Mouse (Mus musculus) CH12F3 (cell line): ENCODE measurements around the gene Ruvbl1.

Experiments
- in situ Hi-C: fragments of 300-500 bp; cut with MboI; formaldehyde crosslinking; loops from 2 replicates; pipeline ENCODE4 v1.14.3; 2020; ENCODE audit warnings: low sequenced_read_pairs

Ruvbl1 gene

DNA sequence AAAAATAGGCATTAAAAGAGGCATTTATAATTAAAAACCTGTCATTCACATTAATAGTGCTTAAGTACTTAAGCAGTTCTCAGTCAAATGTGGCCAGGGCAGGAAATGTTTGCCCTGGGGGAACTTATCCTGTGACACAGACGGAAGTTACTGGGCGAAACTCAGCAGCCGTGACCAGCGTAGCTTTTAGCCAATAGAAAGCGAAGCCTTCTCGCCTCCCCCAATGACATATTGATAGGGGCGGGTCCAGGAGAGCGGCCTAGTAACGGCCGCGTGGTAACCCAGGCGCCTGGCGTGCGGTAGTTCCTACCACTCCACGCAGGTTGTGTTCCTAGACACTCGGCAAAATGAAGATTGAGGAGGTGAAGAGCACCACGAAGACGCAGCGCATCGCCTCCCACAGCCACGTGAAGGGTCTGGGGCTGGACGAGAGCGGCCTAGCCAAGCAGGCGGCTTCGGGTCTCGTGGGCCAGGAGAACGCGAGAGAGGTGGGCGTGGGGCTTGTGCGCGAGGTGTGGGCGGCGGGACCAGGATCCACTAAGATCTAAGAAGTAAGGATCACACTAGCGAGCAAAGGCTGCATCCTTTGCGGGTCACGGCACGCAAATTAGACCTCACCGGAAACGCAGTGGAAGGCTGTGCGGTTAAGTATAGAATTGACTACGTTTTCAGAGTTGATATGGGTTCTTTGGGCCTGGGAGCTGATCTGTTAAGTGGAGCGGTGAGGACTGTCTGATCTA is at the start of gene Ruvbl1:
Gene Ruvbl1 (plus strand): TSS at position 229 of the 740 bp plus-strand sequence.
- in situ Hi-C loops = no loop called here

DNA sequence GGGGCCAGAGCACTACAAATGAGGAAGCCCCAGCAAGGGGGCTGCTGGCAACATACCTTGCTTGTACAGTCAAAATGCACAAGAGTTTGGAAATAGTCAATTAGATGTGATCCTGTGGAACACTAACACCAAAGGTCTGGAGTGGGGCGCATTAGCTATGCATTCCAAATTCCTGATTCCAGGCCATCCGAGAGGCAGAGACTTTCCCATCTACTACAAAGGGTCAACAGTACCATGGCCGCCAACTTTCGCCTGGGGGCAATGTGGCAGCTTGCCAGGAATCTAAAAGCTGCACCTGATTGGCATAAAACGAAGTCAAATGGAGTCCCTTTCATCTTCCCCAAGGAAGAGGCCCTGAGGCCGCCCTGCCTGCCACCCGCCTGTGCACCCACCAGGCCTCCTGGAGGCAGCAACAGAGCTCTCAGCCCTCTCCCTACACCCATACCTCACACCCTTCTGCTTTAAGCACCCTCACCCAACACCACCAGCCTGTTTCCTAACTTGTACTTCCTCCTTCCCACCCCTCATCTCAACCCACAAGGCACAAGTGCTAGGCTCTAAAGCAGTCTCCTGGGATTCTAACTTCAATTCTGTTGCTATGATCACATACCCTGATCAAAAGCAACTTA is 49.0 kb upstream of the Ruvbl1 start:
- in situ Hi-C loops = no loop called here

DNA sequence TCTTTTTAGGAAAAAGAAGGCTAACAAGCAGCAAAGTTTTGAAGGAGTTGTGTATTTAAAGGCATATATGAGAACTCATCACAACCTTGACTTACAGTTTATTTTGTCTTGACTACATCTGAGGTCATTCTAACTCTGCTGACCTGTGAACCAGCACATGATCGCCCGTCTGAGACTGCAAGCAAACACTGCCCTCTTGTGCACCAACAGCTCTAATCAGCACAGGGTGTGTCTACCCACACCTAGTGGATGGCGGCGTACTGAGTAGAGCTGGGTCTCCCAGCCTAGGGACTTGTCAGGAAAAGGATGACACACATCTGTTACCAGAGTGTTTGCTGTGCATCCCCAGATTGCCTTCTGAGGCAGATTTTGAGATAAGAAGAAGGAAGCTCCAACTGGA is 34.0 kb upstream of the Ruvbl1 start:
- in situ Hi-C loops = no loop called here

DNA sequence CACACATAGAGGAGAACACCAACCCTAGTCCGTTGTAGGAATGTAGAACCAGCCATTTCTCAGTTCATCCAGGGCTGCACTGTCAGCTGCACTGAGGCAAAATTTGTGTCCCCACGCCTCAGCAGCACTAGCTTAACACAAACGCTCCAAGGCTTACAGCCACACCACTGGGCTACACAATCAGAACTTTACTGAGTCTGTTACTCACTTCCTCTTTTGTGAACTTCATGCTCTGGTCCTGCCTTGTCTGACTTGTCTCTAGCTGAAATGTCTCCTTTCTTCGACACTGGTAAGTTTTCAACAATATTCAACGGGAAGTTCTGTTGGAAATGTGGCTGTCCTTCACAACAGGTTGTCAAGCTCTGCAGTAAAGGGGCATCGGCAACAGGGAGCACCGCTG is 29.6 kb upstream of the Ruvbl1 start:
- in situ Hi-C loops = no loop called here

DNA sequence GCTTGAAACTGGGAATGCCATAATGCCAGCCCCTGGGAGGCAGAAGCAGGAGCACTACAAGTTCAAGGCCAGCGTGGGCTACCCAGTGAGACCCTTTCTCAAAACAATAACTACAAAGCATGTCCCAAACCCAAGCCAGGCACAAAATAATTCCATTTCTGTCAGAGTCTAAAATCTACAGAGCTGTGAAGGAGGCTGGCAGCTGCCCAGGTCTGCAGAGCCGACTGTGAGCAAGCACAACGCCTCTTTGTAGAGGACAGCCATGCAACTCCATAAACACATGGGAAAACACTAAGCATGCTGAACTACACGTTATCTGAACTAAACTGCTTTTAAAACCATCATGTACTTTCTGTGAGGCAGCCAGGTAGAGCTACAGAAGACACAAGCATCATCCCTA is 26.2 kb upstream of the Ruvbl1 start:
- in situ Hi-C loops = no loop called here

DNA sequence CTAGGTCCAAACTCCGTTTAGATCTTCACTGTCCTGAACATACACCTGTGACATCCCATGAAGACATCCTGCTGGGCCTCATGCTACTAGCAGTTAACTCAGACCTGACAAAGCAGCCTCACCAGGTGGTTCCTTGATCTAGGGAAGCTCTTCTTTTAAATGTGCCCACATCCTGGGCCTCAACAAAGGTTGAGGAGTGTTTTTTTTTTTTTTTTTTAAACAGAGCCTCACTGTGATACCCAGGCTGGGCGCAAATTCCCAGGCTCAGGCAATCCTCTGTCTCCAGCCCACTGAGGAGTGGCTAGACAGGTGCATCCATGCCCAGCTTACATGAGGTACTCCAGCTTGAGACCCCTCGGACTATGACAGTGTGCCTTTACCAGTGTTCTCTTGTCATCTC is 22.7 kb upstream of the Ruvbl1 start:
- in situ Hi-C loops = no loop called here

DNA sequence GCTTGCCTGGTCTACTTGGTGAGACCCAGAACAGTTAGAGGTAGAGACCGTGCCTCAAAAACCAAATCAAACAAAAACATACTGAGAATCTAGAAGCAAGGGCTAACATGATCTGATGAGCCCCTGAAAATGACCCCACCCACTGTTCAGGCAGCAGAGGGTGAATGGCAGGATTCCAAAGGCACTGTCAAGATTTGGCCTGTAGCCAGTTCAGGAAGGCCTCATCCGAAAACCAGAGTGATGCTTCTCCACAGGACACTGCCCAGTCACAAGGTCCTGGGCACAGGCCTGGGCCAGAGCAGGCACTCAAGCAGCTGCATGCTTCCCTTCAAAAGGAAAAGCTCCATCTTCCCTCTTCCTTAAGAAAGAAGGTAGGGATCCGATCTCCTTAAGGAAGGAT is 21.8 kb upstream of the Ruvbl1 start:
- in situ Hi-C loops = no loop called here

DNA sequence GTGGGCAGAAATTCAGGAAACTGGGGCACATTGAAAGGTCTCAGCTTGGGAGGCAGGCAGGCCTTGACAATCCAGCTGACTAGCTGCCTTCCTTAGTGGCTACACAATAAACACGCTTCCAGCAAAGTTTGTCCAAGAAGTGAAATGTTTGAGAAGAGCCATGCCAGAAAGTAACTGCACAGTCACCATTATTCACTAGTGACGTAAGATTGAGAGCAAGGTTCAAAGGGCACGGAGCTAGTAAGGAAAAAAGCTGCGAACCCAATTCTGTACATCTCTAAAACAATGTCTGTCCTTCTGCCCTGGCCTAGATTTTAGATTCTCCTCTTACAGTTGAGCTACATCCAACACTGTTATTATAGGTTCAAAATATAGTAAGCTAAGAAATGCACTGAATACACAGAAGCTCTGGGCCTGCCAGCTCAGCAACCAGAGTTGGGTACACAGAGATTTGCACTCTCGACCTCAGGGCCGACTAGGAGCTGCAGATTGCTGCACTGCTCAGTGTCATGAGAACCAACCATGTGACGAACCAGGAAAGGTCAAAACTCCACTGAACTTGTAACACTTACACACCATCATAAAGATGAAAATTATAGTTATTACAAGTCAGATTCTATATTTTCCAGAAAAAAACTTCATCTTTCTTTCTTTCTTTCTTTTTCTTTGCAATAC is 21.0 kb upstream of the Ruvbl1 start:
- in situ Hi-C loops = no loop called here

DNA sequence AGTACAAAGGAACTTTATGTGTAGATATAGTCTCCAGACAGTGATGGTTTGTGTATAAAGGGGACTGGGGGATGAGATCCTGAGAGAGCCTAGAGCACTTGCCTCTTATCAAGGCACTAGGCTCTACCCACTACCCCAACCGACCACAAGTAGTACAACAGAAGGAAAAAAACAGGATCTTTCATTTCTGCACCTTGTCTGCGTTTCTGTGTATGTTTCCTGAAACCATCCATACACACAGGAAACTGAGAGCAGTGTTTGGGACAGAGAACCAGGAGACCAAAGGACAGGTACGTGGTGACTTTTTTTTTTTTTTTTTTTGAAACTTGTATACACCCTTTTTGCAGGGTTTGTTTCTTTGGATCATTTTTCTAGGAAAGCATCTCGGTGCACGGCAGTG is 19.5 kb upstream of the Ruvbl1 start:
- in situ Hi-C loops = no loop called here

DNA sequence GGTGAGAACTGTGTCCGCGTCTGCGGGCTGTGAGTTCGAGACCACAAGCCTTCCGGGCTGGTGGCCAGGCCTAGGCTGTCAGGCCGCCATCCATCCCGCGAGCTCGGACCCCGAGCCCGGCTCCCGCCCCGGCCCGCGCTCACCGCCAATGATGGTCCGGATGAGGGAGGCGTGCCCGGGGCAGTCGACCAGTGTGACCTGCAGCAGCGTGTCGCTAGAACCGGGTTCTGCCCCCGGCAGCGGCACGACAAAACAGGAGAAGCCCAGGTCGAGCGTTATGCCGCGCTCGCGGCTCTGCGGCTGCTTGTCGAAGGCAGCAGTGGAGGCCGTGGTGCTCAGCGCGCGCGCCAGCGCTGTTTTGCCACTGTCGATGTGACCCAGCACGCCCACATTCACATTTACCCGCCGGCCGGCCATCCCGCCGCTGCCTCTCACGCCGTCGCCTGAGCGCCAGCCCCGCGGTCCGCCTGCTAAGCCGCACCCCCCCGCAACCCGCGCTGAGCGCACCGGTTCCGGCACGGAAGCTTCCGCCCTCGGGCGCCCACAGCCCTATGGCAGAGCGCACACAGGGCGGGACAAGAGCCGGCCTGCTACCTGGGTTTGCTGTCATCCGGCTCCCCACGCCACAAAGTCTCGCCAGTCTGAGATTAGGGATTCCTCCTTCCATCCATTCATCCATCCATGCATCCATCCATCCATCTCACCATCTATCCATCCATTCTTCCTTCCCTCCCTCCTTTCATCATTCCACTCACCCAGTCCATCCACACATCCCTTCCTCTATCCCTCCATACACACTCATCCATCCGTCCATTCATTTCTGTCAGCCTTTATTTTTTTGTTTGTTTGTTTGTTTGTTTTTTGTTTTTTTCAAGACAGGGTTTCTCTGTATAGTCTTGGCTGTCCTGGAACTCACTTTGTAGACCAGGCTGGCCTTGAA is 18.9 kb upstream of the Ruvbl1 start, which contains the start of gene Eefsec:
Gene Eefsec (minus strand): TSS at position 477 of the 940 bp plus-strand sequence.
- in situ Hi-C loops = no loop called here

DNA sequence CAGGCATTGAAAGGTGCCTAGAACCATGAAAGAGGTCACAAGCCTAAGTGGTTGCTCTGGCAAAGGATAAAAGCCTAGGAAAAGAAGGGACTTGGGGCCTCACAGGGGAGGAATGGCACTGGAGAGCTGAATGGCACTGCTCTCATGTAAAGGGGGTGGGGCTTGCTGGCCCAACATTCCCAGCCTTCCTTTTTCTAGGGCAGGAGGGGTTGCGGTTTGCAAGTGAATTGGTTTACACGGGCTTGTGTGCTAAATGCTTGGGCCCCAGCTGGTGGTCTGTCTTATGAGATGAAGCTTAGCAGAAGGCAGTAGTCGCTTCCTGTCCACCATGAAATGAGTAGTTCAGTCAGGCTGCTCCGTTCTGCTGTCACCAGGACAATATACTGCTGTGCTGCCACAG is 17.8 kb upstream of the Ruvbl1 start:
- in situ Hi-C loops = no loop called here

DNA sequence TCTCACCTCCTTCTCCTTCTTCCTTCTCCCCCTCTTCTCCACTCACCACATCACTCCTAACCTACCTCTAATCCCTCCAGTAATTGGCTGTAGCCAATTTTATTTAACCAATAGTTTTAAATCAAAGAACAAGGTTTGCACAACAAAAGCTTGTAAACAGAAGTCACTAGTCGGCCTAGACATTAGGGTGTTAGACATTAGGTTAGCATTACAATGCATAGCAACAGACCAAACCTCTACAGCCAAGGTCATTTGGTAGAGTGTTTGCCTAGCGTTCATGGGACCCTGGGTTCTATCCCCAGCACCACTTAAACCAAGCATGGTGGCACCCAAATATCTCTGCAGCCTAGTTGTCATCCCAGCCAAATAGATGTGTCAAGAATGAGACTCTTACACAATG is 10.7 kb upstream of the Ruvbl1 start:
- in situ Hi-C loops = no loop called here

DNA sequence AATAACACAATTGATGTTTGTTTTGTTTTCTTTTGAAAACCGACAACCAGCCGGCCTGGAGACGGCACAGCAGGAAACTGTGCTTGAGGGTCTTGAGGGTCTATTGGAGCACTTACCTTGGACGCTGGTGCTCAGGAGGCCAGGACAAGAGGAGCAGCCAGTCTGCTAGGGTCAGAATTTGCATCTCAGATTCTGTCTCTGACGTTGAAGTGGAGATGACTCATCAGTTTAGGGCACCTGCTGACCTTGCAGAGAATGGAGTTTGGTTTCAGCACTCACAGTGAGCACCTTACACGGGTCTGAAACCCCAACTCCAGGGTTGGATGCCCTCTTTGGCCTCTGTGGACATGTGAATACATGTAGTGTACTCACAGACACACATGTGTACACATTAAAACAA is 4.7 kb downstream of the Ruvbl1 start:
- in situ Hi-C loops = no loop called here

DNA sequence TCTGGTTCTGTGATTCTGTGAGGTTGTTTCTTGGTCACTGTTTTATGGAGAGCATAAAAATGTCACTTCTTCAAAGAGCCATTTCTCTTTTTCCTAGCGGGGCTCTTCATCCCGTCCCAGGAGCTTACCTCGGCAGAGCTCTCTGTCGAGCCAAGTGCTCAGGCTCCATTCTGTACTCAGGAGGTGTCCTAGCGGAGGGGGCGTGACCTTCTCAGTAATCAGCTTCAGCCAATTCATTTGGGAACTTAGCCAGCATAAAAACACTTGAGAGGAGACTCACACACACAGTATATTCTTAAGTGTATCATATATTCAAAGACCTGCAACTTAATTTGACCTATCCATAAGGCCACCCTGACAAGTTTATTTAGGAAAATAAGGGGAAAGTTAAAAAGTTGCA is 15.2 kb downstream of the Ruvbl1 start:
- in situ Hi-C loops = no loop called here

DNA sequence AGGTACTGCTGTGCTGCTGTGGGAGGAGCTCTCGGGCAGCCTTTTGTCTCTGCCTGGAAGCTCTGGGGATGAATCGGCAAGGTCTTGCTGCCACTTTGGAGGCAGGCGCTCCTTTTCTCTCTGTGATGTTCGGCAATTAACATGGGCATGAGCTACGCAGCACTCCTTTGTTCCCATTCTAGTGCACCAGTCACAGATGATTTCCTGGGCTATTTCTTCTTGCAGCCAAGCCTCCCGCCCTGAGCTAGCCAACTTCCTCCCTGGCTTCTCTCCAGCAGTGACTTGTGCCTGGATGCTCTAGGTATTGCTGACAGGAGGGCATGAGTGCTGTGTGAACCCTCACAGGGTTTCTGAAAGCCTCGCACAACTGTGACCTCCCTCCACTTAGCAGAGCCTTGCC is 17.9 kb downstream of the Ruvbl1 start:
- in situ Hi-C loops = no loop called here

DNA sequence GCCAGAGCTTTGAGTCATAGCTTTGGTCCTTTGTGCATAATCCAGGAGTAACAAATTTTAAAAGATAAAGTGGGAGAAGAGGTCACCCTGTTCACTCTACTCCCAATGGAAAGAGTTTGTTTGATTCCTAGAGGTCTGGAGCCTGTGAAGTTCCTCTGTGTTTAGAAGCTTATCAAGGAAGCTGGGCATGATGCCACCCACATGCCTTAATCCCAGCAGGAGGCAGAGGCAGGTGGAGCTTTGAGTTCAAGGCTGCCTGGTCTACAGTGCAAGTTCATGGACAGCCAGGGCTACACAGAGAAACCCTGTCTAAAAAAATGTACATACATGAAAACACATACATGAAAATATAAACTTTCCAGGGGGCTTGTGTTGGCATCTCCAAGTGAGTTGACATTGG is 18.7 kb downstream of the Ruvbl1 start:
- in situ Hi-C loops = no loop called here

DNA sequence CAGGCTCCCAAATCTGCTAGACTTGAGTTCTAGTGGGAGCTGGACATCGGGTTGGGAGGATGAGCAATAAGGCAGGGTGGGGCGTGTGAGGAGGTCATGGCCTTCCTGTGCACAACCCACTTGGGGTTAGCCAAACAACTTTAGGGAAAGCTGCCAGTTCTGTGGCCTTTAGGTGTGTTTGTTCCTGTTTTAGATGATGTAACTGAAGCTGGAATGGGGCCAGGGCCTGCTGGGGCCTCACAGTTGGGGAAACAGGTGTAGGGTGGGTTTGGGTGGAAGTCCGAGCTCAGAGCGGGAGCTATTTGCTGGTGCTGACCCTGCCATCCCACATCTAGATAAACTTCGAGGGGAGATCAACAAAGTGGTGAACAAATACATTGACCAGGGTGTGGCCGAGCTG is 20.2 kb downstream of the Ruvbl1 start:
- in situ Hi-C loops = no loop called here

DNA sequence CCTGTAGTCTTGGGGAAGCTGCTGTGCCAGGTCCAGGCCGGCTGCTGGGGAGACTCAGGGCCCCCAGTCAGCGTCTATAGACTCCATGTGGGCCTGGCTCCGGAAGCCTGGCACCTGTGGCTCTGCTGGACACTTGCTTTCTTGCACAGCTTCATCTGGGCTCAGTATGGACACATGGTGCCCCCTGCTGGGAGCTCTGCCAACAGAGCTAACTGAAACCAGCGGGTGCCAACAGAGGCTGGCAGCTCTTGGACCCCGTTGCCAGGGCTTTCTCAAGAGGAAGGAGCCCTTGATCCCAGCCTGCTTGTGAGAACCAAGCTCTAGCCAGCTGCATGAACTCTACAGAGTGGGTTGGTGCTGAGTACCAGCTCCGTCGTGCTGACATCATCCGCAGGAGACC is 21.7 kb downstream of the Ruvbl1 start:
- in situ Hi-C loops = no loop called here

DNA sequence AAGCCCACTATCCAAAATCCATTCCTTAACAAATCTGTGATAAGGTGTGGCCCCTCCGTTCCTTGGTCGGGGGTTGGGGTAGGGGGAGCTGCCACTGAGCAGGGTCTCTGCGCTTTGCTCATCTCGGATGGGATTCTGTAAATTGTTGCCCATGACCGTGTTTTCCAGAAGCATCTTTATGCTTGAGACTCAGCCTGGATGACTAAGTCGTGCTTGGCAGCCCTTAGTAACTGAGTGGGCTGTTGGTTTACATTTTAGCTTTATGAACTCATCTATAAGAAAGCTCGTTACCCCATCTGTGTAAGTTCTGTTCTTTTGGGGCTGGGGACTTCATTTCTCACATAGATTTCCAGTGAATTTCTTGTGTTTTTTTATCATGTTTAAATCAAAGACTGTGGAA is 23.8 kb downstream of the Ruvbl1 start:
- in situ Hi-C loops = no loop called here

DNA sequence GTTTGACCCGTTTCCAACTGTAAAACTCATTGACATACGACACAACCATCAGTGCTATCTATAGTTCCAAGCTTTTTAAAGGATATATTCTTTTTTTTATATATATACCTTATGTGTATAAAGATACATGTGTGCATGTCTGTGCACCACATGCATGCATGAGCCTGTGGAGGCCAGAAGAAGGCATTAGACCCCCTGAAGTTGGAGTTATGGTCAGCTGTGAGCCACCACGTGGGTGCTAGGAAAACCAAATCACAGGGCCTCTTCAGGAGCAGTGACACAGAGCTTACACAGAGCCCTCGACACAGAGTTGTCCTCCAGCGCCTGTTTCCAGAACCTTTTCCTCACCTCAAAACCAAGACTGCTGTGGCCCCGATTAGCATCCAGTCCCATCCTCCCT is 24.6 kb downstream of the Ruvbl1 start:
- in situ Hi-C loops = no loop called here
